Mouse (Mus musculus) kidney, postnatal 14 days (tissue): ENCODE measurements around the gene Macrod1.

ENCODE experiments used
- DNase-seq: peaks from one replicate; pipeline ENCODE4 v3.0.0; 2022; ENCODE audit warnings: mixed read lengths

Gene Macrod1

GRCm38 (mm10) chr19:7205326-7205725 is 148.7 kb downstream of the Macrod1 start:
- DNase-seq, result no peak

DNA sequence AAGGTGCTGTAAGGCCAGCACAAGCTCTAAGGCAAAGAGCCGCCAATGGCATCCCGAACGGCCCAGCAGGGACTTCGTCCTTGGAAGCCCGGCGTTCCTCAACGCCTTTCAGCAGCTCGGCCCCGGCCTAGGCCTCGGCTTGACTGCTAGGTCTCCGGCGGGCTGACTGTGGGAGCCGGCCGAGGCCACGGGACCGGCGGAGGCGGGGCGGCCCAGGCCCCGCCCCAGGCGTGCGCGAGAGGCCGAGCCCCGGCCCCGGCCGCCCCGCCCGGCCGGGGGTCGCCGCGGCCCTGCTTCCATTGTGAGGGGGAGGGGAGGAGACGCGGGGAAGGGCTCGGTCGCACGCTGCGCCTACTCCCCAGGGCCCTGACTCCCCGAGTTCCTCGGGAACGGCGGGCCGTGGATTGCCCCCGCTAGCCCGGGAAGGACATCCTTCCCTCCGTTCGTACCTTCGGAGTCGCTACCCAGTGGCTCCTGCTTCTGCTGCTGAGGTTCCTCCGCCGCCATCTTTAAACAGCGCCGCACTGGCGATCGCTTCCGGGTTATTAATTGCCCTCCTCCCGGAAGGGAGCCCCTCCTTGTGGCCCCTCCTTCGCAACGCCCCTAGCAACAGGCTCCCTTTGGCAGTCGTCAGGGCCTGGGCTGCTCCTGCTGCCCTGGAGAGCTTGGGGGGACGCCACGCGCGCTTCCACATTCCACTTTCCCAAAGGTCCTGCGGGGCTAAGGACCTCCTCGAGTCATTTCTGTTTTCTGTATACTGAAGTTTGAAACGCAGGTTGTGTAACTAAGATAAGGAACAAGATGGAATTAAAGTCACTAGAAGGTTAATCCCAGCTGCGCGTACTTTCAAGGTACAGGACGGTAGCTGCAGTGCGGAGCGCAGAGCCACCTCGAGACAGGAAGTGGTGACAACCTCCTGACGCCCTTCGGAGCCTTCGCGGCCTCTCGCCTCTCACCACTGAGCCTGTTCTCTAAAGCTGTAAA is 149.4 kb downstream of the Macrod1 start, which contains the start of gene Otub1:
TSS of gene Otub1 (minus strand) at position 564 of the 984 bp plus-strand sequence.
- peak; percentile 96 for DNase-seq

GRCm38 (mm10) chr19:7209907-7210646 is 153.5 kb downstream of the Macrod1 start:
- DNase-seq, result no peak

DNA sequence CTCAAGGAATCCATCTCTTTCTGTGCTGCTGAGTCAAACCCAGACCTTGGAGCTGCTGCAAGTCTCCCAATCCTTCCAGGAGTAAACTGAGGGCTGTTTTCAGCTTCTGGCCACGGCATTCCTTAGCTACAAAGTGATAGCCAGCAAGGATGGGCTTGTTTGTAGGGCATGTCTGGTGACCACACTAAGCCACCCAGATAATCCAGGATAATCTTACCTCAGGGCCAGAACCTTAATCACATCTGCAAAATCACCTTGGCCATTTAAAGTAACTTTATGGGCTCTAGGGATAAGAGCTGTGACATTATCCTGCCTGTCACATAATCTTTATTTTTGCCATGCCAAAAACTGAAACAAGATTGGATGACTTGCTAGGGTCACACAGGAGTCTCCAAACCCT is 155.6 kb downstream of the Macrod1 start:
- DNase-seq, result no peak

DNA sequence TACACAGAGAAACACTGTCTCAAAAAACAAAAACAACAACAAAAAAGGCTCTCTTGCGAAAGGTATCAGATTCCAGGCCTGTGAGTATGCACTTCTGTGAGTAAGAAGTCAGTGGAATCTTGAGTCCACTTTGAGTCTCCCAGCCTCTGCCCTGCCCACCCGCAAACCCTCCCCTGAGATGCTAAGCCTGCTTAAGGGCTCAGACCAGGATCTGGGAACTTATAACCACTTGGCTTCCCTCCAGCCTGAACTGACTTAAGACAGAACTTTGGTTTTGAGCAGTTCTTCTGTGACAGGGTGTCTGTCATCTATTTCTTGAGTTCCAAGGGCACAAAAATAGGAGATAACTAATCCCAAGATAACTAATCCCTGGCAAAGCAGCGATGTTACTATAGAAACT is 156.4 kb downstream of the Macrod1 start:
- DNase-seq, result no peak

DNA sequence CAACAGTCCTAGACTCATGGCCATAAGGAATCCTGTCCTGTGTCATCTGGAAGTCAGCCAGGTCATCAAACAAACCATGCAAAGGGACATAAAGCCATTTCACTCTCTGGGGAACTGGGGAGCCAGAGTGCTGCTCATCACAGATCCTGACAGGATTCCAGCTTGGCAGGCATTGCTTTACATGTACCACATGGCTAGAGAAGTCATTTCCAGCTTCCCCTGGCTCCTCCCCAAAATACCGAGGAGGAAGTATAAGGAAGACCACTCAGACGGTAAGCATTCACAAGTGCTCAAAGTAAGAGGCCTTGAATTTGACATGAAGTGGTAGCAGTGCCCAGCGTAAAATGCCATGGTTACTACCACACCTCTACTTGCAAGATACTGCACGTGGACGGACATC is 157.9 kb downstream of the Macrod1 start:
- DNase-seq, result no peak

DNA sequence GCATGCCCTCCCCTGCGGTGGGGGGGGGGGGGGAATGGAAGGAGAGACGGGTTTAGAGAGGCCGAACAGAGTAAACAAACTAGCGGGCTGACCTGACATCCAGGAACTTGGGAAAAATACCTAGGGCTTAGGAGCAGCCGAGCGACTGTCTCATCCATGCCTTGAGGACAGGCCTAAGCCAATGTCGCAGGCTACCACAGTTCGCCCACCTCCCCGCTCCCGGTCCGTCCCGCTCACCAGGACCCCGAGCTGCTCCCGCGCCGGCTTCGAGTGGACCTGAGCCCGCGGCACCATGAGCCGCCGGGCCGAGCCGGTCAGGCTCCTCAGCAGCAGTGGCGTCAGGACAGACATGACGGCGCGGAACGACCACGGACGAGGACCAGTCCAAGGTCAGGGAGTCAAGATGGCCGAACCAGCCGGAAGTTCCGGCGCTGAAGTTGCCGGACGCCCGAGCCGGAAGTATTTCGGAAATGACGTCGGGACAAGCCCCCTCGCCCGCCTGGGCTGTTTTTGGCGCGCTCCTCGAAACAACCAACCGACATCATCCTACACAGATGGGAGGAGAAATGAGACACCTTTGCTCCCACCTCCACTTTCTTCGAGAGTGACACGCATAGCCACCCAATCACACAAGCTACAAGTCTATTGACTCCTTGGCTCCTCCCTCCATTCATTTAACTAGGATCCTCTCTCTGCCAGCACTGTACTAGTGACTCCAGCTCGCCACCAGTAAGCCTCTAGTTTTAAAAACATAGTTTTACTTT is 160.7 kb downstream of the Macrod1 start, which contains the start of gene Cox8a:
TSS of gene Cox8a (minus strand) at position 455 of the 764 bp plus-strand sequence.
- DNase-seq, result peak; percentile 98

- no peak for DNase-seq
Measured at GRCm38 (mm10) chr19:7217926-7218267, 161.3 kb downstream of the Macrod1 start.

- DNase-seq, result no peak
Measured at GRCm38 (mm10) chr19:7218753-7219152, 162.1 kb downstream of the Macrod1 start.

GRCm38 (mm10) chr19:7222196-7222595 is 165.6 kb downstream of the Macrod1 start:
- DNase-seq, result no peak

- no peak for DNase-seq
Measured at GRCm38 (mm10) chr19:7223488-7223887, 166.9 kb downstream of the Macrod1 start.

DNA sequence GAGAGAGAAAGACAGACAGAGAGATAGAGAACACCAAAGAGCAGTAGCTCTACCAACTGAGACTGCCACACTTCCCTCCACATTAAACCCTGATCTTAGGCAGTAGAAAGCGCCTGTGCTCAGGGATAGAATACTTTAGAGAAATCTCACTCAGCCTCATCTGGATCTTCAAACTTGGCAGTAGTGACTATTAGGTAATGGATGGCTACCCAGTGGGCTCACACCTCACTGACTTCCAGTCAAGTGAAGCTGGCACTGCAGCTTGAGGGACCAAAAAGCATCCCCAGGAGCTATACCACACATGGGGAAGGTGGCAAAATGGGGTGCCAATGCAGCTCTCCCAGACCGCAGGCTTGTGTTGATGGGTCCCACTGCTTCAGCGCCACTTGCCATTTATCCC is 167.6 kb downstream of the Macrod1 start:
- DNase-seq, result no peak

DNA sequence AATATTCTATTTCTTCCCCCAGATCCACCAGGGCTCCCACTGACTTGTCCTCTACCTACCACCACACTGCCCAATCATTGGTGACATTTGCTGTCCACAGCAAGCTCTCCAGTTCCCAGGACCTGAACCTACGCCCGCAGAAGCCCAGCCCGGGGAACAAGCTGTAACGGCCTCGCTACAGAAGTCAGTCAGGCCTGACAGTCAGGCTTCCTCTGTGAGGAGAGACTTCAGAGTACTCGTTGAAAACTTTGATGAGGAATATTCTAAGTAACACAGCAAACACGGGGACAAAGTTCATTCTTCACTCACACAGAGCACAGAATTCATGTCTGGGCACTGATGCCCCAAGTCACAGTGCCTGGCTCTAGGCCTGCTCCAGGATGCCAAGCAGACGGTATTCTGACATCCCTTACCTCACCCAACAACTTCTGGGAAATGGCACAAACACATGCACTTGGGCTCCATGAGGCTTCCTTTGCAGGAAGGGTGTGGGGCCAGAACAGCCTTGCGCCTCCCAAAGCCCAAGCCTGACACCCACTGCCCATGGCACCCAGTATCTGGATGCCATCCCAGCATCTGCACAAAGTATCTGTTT is 168.6 kb downstream of the Macrod1 start:
- peak; percentile 53 for DNase-seq

GRCm38 (mm10) chr19:7226511-7226914 is 169.9 kb downstream of the Macrod1 start:
- no peak for DNase-seq

- peak; percentile 82 for DNase-seq
Measured at GRCm38 (mm10) chr19:7234537-7235221, 178.1 kb downstream of the Macrod1 start.

DNA sequence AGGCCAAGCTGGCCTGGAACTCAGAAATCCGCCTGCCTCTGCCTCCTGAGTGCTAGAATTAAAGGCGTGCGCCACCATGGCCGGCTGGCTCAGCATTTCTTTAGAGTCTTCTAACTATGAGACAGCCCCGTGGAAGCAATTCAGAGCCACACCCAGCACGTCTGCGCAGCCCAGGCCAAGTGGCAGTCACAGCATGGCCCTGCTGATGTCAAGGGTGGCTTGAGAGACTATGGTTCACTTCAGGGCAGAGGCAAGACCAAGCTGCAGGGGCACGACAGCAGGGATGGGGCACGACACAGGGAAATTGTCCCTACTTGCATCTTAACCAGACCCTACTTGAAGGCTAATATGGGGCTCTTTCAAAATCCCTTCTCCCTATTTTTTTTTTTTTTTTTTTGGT is 178.9 kb downstream of the Macrod1 start:
- DNase-seq, result no peak

DNA sequence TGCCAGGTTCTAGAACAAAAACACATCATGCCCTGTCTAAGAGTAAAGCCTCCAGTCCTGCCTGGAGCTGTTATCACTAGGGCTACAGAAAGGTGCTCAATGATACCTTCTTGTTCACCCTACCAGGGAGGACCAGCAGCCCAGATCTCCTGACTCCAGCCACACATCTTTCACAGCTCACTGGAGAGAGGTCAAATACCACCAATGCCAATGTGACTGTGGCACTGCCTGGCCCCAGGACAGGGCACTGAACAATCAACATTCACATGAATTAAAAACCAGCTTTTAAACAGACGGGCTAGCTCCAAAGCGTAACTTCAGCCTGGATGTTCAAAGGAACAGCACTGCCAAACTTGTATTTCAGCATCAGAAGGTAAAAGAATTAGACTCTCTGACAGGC is 179.4 kb downstream of the Macrod1 start:
- no peak for DNase-seq

GRCm38 (mm10) chr19:7236742-7237141 is 180.1 kb downstream of the Macrod1 start:
- DNase-seq, result no peak

DNA sequence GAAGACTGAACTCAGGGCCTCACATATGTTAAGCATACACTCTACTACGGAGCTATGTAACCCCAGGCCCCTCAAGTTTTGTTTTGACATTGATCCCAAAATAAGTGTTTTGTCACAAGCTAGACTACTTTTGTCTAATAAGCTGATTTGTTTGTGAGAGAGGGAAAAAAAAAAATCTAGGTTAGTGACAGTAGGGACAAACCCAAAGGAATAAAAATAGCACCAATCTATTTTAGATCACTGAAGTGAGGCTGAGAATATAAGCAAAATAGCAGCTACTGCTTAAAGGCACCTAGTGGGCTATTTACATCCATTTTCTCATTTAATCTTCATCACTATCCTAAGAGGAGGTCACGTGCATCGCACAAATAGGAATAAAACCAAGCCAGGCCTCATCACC is 183.0 kb downstream of the Macrod1 start:
- DNase-seq, result no peak

DNA sequence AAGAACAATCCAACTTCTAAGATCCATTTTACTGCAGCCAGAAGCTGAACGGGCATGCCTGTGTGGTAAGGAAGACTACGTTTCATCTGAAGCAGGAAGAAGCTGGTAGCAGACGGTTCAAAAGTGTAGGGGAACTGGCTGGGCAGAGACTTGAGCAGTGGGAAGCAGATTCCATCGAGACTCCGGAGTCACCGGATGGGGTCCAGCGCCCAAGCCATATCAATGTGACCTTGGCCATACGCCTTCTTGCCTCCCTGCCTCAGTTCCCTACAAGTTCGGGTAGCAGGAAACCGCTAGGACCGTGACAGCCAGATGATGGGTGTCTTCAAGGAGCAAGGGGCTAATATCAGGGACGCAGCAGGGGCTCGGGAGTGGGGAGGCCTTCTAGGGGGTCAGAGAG is 183.7 kb downstream of the Macrod1 start:
- no peak for DNase-seq

GRCm38 (mm10) chr19:7240782-7241690 is 184.4 kb downstream of the Macrod1 start, which contains the start of gene Naa40:
Naa40 (minus strand) TSS chr19:7241183.
- DNase-seq, result peak; percentile 96
